ENCODE assay signal across 17 mouse cellular contexts in the genomic region with DNA sequence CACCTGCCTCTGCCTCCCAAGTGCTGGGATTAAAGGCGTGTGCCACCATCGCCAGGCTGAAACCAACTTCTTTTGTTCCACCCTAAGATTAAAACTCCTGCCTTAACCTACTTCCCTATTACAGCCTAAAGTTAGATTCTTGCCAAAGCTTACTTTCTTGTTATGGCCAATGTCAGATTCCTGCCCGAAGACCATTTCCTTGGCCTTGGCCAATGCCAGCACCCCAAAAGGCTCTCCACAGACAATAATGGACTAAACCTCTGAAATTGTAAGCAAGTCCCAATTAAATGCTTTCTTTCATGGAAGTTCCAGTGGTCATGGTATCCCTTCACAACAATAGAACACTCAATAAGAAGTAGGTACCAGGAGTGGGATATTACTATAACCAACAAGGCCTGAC.
"Had no signal": no experiment of that assay in that cellular context is flagged by ENCODE, and none has a peak within 500 bp of the region (broad histone marks: within the 10 kb centered on the region; RNA-seq: fewer than 3 reads in every experiment).

No protein-coding gene starts in this region.

- H3K9me3 ChIP-seq: midbrain, embryonic 13.5 days; neural tube, embryonic 13.5 days; neural tube, embryonic 15.5 days had no signal

- H3K27me3 ChIP-seq: midbrain, embryonic 13.5 days; neural tube, embryonic 13.5 days; neural tube, embryonic 15.5 days had no signal

- H3K4me1 ChIP-seq: midbrain, embryonic 13.5 days; neural tube, embryonic 13.5 days; neural tube, embryonic 15.5 days had no signal

- H3K27ac ChIP-seq: liver, embryonic 14.5 days; midbrain, embryonic 10.5 days; midbrain, embryonic 13.5 days; neural tube, embryonic 13.5 days; neural tube, embryonic 15.5 days had no signal

- H3K9ac ChIP-seq: liver, embryonic 14.5 days; lung, embryonic 14.5 days; midbrain, embryonic 13.5 days; neural tube, embryonic 13.5 days; neural tube, embryonic 15.5 days had no signal

- DNase-seq: lung, adult 18-20 months; lung, embryonic 14.5 days; lung, postnatal 10 days; retina, postnatal 1 day; right cerebral cortex, adult 18-20 months; right cerebral cortex, postnatal 25 days; right cerebral cortex, postnatal 4 days; spleen, adult 18-20 months; thymus, adult 18-20 months; thymus, postnatal 14 days; thymus, postnatal 36 days had no signal

- H3K36me3 ChIP-seq: midbrain, embryonic 10.5 days; midbrain, embryonic 13.5 days; neural tube, embryonic 13.5 days; neural tube, embryonic 15.5 days had no signal

- H3K4me3 ChIP-seq: midbrain, embryonic 10.5 days; midbrain, embryonic 13.5 days; myocyte; neural tube, embryonic 13.5 days; neural tube, embryonic 15.5 days had no signal
